Mouse (Mus musculus) gastrocnemius, adult 18-20 months (tissue): ENCODE measurements at regions not wholly inside any gene's neighbourhood (a gene's known extent, or its start where the extent isn't known, plus 50 kb on each side); places are given as distances from the start of the nearest gene placed in this dataset.

ENCODE experiments used
- DNase-seq: peaks from one replicate; pipeline ENCODE4 v3.0.0; 2021; ENCODE audit warnings: low spot score

DNA sequence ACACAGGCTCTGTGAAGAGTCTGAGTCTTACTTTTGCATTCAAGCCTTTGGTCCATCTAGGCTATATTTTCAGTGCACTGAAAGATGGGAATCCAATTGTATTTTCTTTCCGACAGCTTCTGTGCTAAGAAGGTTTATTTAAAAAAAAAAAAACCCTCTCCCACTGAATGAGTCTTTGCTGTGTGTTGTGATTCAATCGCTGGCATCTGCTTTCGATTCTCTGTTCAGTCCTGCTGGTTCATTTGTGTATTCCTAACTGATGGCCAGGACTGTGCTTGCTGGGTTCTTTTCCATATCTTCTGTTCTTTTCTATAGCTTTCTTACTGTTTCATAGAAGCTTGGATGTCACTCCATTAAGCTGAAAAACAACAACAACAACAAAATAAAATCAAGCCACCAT is 132.9 kb downstream of the Tex36 start:
- DNase-seq = no peak

DNA sequence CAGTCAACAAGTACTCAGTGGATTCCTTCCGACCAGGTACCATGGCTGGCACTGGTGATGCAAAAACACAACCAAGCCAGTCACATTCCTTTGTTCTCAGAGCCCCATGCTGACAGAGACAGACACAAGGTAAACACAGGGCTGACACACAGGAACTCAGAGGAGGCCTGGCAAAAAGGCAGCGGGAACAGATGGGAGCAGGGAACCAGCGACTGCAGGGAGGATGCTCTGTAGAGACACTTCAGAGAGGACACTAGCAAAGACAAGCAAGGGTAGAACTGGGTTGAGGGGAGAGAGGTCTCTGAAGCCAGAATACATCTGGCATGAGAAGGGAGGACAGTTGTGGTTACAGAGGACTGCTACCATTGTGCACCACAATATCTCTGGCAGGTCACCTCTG is 133.6 kb downstream of the Tex36 start:
- no peak for DNase-seq

DNA sequence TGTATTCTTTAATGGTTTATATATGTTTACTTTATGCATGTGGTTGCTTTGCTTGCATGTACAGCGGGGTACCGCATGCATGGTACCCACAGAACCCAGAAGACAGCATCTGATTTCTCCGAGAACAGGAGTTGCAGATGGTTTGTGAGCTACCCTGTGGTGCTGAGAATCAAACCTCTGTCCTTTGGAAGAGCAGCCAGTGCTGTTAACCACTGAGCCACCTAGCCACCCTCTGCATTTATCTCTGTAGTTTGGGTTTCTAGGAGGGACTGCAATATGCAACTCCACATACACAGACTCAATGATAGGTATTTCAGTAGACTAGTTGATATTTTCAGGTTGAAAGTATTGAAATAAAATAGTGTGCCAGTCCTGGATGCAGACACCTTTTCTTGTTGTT is 134.4 kb downstream of the Tex36 start:
- no peak for DNase-seq

DNA sequence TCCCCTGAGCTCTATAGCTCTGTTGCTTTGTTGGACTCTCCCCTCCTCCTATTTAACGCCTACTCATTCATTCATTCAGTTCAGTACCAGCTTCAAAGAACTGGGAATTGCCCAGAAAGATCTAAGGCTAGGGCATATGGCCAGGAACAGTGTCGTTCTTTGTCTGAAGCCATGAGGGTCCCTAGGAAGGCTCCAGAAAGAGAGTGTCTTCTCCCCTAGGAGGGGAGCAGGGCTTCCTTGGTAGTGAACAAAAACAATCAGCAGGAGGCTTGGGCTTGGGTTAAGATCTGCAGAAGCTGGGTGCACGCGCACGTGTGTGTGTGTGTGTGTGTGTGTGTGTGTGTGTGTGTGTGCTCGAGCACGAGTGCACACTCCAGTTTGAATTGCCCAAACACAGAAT is 142.7 kb downstream of the Tex36 start:
- DNase-seq = no peak

DNA sequence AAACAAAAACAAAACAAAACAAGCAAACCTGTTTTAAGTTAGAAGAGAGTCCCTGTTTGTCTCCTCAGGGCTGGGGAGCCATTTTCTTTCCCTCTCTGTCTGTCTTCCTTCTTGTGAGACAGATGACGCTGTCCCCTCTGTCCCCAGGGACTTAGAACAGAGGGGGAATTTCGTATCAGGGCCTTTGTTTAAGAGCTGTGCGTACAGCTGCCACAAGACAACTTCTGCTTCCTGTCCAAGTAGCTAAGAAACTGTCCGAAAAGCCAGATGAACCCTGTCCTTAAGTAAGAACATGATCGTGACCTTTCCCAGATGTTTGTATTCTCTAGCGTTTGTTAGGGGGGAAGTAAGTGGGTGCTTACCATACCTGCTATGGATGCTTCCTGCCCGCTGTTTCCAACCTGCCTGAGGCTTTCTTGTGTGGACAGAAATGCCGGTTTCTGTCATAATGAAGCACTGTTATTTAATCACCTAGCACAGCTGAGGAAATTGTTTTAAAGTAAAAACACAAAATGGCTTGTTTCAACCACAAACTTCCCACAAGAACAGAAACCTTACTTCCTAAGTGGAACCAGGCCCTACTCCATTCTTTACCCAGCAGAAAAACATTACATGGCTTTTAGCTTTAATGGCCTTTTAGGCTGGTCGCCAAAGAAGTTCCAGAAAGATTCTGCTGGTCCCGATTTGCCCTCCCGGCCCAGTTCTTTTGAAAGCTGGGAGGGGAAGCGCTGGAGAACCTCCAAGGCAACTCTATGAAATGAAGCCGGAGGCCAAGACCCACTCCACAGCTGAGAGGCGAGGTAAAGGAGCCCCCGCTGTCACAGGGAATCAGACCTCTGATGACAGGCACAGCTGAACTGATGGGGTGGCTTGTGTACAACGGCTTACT is 144.3 kb downstream of the Tex36 start:
- DNase-seq = peak; percentile 8

DNA sequence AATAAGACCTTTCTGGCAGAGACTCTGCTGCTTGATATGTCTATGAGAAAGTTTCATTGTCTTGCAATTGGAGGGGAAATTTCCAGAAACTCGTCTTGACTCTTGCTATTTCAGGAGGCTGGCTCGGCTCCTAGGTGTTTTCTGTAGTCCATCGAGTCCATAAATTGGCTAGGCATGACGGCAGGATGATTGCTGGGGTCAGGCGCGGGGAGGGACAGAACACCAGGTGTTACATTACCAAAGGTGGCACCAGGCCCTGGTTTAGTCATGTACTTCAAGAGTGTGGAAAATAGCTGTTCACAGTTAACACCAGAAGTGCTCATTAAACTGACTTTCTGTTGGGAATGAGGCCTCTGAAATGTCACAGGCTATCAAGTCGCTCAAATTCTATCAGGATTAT is 151.7 kb downstream of the Tex36 start:
- peak; percentile 56 for DNase-seq

DNA sequence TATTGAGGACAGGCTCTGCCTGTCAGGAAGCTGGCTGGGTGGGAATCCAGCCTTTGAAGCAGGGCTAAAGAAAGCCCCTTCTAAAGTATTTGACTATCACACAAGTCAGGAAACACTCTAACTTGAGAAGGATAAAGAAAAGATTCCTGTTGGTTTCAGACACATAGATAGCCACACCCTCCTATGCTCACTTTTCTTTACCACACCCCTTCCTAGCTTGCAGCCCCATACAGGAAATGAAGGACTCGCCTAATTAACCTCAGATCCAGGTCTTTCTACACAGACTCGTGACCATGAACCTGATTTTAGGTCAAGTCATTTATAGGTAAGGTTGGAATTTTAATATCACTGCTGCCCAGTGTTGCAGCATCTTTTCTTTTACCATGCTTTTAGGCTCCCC is 154.9 kb downstream of the Tex36 start:
- no peak for DNase-seq

DNA sequence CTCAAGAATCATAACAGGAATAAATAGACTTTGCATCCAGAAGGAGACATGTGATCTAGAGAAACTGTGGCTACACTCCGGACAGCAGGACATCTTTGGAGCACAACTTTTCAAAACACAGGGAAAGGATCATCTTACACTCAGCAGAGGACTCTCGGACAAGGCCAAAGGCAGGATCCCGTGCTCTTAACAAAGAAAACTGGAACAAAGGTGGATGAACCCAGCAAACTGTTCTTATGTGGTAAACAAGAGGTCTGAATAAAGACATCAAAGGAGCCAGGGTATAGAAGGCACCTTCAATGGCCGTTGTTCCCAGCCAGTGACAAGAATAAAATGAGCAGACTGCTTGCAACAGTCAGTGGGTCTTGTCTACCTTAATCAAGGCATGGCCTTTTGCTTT is 160.3 kb downstream of the Tex36 start:
- DNase-seq = no peak

DNA sequence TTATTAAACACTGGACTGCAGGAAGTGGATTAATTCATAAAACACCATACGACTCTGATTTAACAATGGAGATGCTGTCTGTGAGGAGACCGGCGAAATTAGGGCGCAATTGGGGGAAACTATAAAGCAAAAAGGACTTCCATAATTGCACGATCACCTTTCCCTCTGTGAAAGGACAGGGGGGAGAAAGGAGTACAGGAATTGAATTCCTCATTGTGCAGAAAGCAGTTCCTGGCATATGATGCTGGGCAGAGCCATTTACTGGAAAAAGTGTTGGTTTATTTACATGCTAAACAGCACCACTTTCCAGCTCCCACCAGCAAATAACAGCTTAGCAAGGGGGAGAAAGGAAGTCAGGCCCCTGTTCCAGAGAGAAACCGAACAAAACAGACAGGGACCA is 160.8 kb downstream of the Tex36 start:
- no peak for DNase-seq

DNA sequence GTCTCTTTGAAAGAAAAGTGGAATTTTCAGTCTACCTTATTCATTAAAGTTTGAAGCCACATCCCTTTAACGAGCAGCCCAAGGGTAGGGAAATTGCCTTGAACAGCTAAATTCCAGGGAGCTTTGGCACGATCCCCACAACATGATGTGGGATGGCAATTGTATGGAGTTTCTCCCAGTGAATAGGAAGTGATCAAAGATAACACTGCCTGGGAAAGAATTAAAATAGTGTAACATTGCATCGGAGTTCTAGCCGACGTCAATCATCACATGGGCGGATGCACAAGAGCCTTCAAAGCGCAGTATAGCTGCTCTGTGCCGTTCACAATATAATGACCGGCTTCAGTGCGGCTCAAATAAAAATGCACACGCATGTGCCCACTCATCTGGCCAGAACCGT is 161.2 kb downstream of the Tex36 start:
- DNase-seq = no peak

DNA sequence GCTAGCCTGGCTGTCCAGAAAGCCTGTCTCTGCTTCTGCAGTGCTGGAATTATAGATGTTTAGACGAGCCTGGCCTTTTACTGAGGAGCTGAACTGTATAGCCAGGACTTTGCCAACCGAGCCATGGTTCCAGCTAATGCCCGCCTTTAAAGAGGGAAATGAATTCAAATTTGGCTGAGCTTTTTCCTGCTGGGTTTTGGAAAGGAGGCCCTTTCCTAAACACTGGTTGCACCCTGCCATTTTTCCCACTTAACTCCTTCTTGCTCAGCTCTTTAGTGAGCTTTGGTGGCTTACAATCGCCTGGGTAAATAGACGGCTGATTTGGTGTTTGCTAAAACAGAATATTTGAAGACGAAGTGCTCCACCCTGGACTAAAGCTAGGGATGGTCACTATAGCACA is 161.9 kb downstream of the Tex36 start:
- no peak for DNase-seq

DNA sequence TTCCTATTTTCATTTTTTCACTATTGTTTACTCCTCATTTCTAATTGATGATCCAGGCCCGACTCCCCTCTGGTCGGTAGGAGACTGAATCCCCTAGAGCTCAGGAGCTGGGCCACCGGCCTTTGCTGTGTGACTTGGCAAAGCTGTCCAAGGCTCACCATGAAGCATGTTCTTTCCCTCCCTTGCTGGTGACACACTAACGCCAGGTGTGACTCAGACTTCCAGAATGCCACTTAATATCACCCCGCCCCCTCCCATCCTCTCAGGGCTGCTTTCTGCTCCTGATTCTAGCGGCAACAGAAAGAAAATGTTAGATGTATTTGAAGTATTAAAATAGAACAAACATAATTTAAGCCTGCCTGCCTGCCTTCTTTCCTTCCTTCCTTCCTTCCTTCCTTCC is 163.3 kb downstream of the Tex36 start:
- no peak for DNase-seq

DNA sequence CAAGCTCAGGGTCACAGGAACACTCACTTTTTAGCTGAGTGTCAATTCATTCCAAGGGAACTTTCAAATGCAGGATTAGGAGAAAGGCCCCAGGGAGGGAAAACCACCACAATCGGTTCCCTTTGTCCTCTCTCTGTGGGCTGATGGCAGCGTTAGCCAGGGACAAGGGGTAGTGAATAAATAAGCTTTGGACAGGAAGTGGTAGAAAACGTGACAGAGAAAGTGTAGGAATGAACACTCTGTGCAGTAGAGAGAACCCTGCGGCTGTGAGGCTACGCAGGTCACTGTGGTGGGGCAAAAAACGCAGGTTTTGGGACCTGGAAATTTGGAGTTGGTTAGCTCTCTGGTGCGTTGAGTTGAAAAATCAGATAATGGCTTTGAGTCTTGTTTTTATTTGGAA is 164.1 kb downstream of the Tex36 start:
- no peak for DNase-seq

DNA sequence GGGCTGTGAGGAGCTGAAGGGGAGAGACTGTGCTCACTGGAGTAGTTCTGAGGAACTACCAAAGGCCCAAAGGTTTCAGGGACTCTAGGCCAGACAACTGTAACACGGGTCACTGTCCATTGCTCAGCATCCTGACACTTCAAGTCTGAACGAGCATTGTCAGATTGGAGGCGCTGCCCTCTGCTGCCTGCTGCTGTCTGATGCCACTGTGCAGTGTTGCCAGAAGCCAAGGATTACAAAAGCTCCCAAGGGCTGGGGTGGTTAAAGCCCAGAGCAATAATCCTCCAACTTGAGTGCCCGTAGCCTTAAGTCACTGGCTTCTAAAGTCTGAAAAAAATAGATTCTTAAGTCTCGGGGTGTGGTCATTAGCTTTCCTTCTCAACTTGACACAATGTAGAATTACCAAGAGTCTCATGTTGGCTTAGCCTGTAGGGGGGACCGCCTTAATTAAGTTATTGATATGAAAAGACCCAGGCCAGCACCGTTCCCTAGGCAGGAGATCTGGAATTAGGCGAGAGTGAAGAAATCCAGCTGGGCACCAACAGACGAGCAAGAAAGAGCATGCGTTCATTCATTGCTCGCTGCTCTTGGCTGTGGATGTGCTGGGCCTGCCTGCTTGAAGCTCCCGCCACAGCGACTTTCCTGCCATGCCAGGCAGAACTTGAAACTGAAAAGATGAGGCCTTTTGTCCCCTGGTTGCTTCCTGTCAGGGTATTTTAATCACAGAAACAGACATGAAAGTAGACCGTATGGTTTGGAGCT is 166.2 kb downstream of the Tex36 start:
- DNase-seq = no peak

DNA sequence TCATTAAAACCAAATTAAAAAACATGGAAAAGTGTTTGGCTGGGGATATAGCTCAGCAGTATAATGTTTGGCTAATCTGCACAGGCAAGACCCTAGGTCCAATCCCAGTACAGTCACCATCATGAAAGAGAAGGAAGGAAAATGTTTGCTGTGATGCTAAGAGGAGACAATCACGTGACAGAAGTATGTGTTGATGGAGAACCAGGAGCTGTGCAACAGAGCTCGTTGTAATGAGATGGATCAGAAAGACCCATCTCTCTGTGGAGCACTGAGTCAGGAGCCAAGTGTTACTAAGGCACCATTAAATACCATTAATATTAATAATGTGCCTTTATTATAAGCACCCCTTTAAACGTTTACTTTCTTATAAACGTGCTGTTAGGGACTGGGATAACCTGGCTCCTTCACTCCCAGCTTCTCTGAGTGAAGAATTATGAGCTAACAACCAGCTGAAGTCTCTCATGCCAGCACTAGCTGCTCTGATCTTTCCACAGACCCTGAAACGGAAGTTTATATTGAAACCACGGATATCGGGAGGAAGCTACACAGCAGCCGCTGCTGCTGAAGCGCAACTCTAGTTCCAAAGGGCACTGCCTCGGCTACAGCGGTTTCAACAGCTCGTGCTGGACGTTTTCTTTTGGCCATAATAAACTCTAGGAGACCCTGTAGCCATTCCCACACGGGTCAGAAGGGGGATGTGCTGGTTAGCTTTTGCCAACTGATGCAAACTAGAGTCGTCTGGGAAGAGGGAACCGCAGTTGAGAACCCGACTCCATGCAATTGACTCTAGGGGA is 167.7 kb downstream of the Tex36 start:
- no peak for DNase-seq

DNA sequence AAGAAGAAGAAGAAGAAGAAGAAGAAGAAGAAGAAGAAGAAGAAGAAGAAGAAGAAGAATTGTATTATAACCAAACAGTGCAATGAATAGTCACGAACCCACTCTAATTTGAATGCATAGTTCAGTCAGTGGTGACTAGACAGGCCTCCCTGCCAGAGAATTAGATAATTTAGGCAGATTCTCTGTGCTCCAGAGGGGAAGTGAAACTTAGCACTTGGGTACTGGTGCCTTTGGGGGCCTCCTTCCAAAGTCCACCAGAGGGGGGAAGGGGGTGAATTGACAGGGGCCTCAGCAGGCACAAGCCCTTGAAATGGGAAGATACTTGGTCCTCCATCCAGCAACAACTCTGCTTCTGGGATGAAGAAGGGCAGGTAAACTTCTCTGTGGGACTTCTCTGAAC is 169.6 kb downstream of the Tex36 start:
- no peak for DNase-seq

DNA sequence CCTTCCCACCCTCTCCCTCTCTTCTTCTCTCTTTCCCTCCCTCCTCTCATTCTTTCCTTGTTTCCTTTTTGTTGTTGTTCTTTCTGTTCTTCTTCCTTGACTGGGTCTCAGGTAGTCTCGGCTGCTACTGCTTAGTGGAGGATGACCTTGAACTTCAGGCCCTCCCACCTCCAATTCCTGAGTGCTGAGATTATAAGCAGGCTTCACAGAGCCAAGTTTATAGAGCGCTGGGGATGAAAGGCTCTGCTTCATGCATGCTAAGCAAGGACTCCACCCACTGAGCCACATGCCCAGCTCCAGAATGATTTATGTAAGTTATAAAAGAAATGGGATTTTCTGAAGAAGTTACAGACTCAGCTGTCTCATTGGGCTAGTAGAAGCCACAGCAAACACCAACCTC is 199.9 kb downstream of the Tex36 start:
- no peak for DNase-seq

DNA sequence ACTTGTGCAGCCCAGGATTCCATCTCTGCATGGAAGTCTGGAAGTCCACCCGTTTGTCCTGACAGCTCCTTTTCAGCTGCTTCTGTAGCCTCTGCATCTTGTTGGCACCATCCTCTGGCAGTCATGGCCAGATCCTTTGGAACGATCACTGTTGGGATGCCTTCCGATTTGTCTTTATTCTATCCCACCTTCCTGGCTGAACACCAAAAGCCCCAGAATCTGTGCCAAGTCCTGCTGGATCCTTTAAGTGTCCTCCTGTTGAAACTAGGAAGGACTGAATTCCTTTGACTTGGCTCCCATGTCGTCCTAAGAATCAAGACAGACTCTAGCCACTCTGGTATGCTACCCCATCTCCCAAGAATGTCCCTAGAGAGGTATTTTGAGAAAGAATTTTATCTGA is 201.3 kb downstream of the Tex36 start:
- no peak for DNase-seq

DNA sequence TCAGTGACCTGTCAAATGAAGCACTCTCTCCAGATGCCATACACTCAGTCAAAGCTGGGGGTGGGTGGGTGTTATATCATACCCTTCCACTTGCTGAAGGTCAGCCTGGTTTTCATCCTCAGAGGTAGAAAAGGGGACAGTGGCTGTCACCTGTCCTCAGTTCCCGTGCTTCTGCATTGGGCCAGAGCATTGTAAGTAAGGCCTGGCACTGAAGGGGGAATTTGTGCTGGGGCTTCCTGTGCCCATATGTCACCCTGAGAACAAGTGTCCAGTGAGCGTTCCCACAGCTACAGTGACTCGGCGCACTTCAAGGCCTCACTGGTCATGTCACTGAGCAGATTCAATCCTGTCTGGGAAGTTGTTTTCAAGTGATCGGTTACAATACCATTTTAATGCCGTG is 213.2 kb downstream of the Tex36 start:
- DNase-seq = no peak

DNA sequence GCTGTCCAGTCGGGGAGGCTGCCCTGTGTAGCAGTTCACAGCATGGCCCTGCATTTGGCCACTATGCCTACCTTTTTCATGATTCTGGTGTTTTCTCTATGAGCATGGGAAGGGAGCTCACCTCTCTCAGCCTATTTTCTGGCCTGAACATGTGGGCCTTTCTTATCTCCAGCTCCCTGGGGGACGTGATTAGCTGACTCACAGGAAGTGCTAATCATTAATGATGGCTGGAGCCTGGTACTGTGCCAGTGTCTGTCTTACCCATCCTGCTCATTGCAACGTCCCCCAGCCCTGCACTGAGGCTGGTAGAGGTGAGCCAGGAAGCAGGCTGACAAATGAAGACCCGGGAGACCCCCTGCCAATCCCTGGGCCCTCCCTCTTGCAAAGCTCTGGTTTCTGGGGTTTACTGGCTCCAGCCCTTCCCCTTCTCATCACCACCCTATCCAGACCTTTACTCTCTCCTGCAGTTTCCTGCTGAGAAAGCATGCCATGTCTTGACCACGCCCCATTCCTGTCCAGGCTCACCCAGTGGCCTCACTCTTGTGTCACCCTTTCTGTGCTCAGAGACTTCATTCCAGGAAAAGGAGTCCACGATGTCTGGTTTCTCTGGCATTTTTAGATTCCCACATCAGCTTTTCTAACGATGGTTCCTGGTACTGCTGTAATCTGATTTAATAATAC is 219.8 kb downstream of the Tex36 start:
- no peak for DNase-seq

DNA sequence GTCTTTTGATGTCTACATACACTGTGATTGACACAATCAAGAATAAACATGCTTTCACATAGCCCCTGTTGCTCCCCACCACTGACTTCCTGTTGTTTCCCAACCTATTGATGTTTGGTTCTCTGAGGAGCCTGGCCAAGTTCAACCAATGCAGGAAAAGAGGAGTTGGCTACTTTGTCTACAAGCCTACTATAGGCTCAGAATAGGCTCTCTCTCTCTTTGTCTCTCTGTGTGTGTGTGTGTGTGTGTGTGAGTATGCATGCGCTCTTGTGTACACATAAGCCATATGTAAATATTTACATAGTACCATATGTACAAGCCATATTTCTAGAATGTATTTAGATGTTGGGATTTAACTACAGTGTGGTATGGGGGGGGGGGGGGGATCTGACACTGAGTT is 222.6 kb downstream of the Tex36 start:
- DNase-seq = no peak

DNA sequence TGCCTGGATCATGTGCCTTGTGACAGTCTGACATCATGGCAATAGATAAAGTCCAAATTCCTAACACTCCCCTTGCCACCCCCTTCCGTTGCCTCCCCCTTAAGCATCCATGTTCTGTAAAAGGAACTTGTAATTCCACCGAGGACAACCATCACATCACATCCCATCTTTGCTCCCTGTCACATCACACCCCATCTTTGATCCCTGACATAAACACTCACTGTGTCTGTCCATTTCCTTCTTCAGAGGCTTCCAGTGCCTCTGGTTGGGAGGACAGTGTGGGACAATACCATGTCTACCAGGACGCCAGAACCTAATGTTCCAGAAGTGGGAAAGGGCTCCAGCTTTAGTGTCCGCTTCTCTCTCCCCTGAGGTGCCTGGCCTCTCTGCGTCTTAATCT is 223.6 kb downstream of the Tex36 start:
- no peak for DNase-seq
